Mouse (Mus musculus) ovary, postnatal 10 days (tissue): Measurements from ENCODE around the gene Rpgr.

Experiments used
- DNase-seq: peaks from one replicate; pipeline ENCODE4 v3.0.0; 2022; ENCODE audit warnings: low spot score

Gene Rpgr

DNA sequence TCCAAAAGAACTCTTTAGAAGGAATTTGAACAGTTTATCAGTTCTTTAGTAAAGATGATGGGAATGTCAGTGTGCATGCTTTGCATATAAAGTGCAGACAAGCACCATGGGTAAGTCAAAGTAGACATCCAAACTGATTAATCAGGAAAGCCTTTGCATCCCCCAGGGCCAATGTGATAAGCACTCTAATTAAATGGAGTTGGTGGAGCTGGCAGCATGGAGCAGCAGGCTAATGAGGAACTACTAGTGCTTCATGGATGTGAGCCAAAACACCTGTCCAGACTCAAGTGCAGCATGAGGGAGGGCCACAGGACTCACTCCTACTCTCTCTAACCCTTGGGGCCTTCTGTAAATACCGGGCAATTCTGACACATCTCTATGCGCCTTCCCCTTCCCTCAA, 145.2 kb downstream of the Rpgr start:
- DNase-seq, result no peak

DNA sequence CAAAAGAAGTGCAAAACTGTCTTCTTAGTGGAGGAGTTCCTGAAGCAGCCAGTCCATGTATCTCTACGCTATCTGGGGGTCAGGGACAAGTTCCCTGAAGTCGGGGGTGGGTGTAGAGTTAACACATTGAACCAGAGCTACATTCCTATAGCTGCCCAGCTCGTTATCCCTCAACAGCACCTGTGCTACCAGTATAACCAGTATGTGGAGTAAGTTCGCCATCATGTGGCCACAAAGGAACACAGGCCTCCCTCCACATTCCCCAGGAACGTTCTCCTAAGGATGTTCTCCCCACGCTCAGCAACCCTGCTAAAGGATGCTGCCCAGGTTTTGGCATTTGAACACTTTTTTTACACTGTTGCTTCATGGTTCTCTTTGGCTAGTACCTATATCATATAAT, 146.0 kb downstream of the Rpgr start:
- no peak for DNase-seq

DNA sequence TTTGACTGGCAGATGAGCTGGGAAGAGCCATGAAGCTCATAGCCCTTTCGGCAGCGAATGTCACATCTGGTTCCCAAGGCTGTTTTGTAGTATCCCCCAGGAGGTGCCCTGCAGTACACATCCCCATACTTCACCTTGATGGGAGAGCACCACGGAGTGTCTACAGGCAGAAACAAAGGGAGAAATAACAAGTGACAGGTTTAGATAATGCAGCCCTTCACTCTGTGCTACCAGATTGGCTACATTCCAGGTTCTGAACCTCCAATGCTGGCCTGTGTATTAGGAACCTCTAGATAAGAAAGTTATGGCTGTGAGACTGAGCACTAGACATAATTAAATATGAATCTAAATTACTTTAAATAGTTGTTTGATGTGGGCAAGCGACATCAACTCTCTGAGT, 147.3 kb downstream of the Rpgr start:
- DNase-seq, result no peak

DNA sequence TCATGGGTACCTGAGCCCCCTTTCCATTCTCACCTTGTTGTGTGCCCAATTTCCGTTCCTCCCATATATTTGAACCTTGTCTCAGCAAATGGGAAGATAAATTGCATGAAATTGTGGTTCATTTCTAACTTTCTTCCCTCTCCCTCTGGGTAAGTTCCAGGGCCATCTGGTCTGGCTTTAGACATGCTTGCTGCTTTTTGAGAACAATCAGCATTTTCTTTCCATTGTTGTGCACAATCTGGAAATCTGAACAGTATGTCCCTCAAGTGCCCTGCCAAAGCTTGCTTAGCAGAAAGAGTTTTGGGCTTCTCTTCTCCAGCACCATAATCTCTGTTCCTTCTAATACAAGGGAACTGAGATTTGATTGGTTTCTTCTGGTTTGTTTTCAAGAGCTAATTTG, 152.9 kb downstream of the Rpgr start:
- no peak for DNase-seq

DNA sequence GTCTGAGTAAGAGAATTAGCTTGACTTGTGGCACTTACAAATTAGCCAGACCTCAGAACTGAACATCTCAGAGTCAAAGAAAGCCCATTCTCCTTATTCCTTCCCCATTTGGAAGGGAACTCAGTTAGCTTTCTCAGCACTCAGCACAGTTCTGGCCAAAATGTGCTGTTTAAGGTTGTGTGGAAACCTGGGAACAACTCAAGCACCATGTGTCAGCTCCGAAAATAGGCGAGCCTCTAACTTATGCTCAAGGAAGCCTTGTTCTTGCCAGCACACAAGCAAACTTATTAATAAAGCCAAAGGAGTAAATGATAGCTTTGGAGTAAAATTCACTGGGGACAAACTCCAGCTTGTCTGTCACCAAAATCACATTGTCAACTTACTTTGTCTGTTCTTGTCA, 153.4 kb downstream of the Rpgr start:
- no peak for DNase-seq

DNA sequence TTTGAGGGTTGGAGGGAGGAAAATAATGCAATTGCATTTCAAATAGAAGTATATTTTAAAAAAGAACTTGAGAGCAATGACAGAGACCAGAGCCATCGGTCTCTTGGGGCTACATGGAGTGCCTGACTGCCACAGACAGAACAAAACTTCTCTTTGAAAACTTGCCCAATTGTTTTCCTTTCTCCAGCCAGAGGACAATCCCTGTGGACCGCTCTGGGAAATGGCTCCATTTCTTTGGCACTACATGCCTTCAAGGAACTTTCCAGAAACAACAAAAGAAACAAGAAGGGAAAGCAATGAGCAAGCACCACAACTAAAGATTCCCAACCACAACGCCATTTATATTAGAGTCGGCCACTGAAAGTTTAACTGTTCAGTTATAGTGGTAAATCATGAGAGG, 154.5 kb downstream of the Rpgr start:
- no peak for DNase-seq

DNA sequence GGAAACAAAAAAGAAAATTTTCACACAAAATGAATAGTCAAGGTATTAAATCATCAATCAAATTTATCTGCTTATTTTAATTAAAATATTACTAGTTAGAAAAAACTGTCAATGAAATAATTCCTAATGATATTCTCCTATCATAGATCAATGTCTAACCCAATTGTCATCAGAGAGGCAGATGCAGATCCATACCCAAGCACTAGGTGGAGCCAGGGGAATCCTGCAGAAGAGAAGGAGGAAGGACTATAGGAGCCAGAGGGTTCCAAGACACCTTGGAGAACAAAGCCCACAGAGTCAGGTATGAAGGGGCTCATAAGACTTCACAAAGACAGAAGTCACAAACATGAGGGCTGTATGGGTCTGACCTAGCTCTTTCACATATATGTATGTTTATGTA, 182.1 kb downstream of the Rpgr start:
- DNase-seq, result no peak
